Mouse (Mus musculus) 3134 (cell line): ENCODE data around the gene Ankzf1.

Experiments
- DNase-seq: peaks from one replicate; pipeline ENCODE4 v3.0.0-alpha.2; 2011; ENCODE audit warnings: low spot score; ENCODE audit not compliant: insufficient read length; ENCODE audit errors: extremely low read depth

The Ankzf1 gene

GRCm38 (mm10) chr1:75191622-75192402 lies at the start of gene Ankzf1, which contains the start of gene Atg9a:
Ankzf1 (plus strand) TSS chr1:75192151.
Atg9a (minus strand) TSS chr1:75192196.
- peak; percentile 97 for DNase-seq

- peak; percentile 96 for DNase-seq
Measured at GRCm38 (mm10) chr1:75142301-75143261, 49.4 kb upstream of the Ankzf1 start, which contains the start of the genes Cnppd1 and Retreg2. Cnppd1 (minus strand) TSS chr1:75142711. Retreg2 (plus strand) TSS chr1:75142778.

GRCm38 (mm10) chr1:75145589-75145988 lies 46.4 kb upstream of the Ankzf1 start:
- no peak for DNase-seq

- no peak for DNase-seq
Measured at GRCm38 (mm10) chr1:75147411-75148135, 44.4 kb upstream of the Ankzf1 start.

- no peak for DNase-seq
Measured at GRCm38 (mm10) chr1:75148727-75149126, 43.2 kb upstream of the Ankzf1 start.

GRCm38 (mm10) chr1:75155837-75156236 lies 36.1 kb upstream of the Ankzf1 start:
- DNase-seq = no peak

GRCm38 (mm10) chr1:75158990-75159389 lies 33.0 kb upstream of the Ankzf1 start:
- no peak for DNase-seq

- DNase-seq = no peak
Measured at GRCm38 (mm10) chr1:75159540-75160255, 32.3 kb upstream of the Ankzf1 start.

GRCm38 (mm10) chr1:75160256-75160617 lies 31.7 kb upstream of the Ankzf1 start:
- DNase-seq = no peak

GRCm38 (mm10) chr1:75168093-75168471 lies 23.9 kb upstream of the Ankzf1 start:
- DNase-seq = no peak

- peak; percentile 97 for DNase-seq
Measured at GRCm38 (mm10) chr1:75168472-75169464, 23.2 kb upstream of the Ankzf1 start, which contains the start of gene Zfand2b. Zfand2b (plus strand) TSS chr1:75168646.

- peak; percentile 80 for DNase-seq
Measured at GRCm38 (mm10) chr1:75179334-75180104, 12.4 kb upstream of the Ankzf1 start.

- peak; percentile 86 for DNase-seq
Measured at GRCm38 (mm10) chr1:75180105-75180590, 11.8 kb upstream of the Ankzf1 start, which contains the start of gene Abcb6. Abcb6 (minus strand) TSS chr1:75180392.

- no peak for DNase-seq
Measured at GRCm38 (mm10) chr1:75180741-75181140, 11.2 kb upstream of the Ankzf1 start.

- no peak for DNase-seq
Measured at GRCm38 (mm10) chr1:75181377-75181870, 10.5 kb upstream of the Ankzf1 start.

- DNase-seq = no peak
Measured at GRCm38 (mm10) chr1:75182160-75182559, 9.8 kb upstream of the Ankzf1 start.

GRCm38 (mm10) chr1:75185495-75185894 lies 6.5 kb upstream of the Ankzf1 start:
- no peak for DNase-seq

GRCm38 (mm10) chr1:75187126-75187525 lies 4.8 kb upstream of the Ankzf1 start:
- DNase-seq = no peak
